ENCODE assay signal across 26 mouse cellular contexts in genomic region chr9:30131626-30132025, GRCm38 (mm10).
DNase-seq lines count a peak whose midpoint lies in the region; ATAC-seq and TF ChIP-seq lines count a peak whose summit lies in the region.
"Had no signal": no experiment of that assay in that cellular context is flagged by ENCODE, and none has a peak within 500 bp of the region (broad histone marks: within the 10 kb centered on the region; RNA-seq: fewer than 3 reads in every experiment).

No protein-coding gene starts in this region.

- H3K27ac ChIP-seq in kidney, adult 2 months (ENCODE audit: insufficient read depth, low read depth, low read length), result no peak overlapping the region
- no peak overlapping the region for H3K27ac ChIP-seq in lung, embryonic 14.5 days (ENCODE audit: low read depth)
- H3K27ac ChIP-seq in thymus, adult 2 months (ENCODE audit: control insufficient read depth, insufficient read depth, low read length), result no peak overlapping the region
- H3K27ac ChIP-seq: embryonic facial prominence, embryonic 12.5 days; embryonic facial prominence, embryonic 15.5 days; gastrocnemius, adult 2 months; heart, adult 2 months; heart, embryonic 10.5 days; heart, embryonic 13.5 days; hindbrain, embryonic 14.5 days had no signal

- TF ChIP-seq CTCF in kidney, adult 2 months (conservative IDR thresholded peaks at IDR 0.05; ENCODE audit: insufficient read depth, insufficient read length, low read depth, low read length), result no peak
- no peak for TF ChIP-seq CTCF in lung, embryonic 14.5 days (IDR thresholded peaks at IDR 0.05; ENCODE audit: low read depth)
- TF ChIP-seq CTCF in lung, adult 2 months (IDR thresholded peaks at IDR 0.05; ENCODE audit: insufficient read depth, low read length), result no peak
- no peak for TF ChIP-seq CTCF in thymus, adult 2 months (IDR thresholded peaks at IDR 0.05; ENCODE audit: borderline replicate concordance, control insufficient read depth, extremely low read depth, insufficient read depth, low read length, poor library complexity)

- H3K36me3 ChIP-seq in kidney, adult 2 months (ENCODE audit: control insufficient read depth, insufficient read depth, low read length), result no peaks in the 10 kb centered on the region
- no peaks in the 10 kb centered on the region for H3K36me3 ChIP-seq in lung, embryonic 14.5 days (ENCODE audit: insufficient read depth)
- H3K36me3 ChIP-seq in thymus, adult 2 months (ENCODE audit: control insufficient read depth, insufficient read depth, low read length), result no peaks in the 10 kb centered on the region
- H3K36me3 ChIP-seq: embryonic facial prominence, embryonic 12.5 days; embryonic facial prominence, embryonic 15.5 days; heart, embryonic 10.5 days; heart, embryonic 13.5 days had no signal

- DNase-seq in kidney, postnatal 10 days, result peak; percentile 55
- no peak for DNase-seq in kidney, adult 2 months
- peak; percentile 60 for DNase-seq in lung, embryonic 14.5 days
- DNase-seq in lung, postnatal 36 days, result no peak
- peak; percentile 20 for DNase-seq in lung, postnatal 14 days
- DNase-seq in lung, adult 2 months, result no peak
- DNase-seq in thymus, adult 2 months, result no peak
- DNase-seq: adrenal gland, adult 2 months; adrenal gland, postnatal 14 days; cerebellum, adult 11 months; cerebellum, adult 2 months; cerebellum, adult 9-11 months; cerebellum, postnatal 25 days; forebrain, postnatal 0 days; gastrocnemius, adult 2 months; gastrocnemius, postnatal 14 days; heart, adult 2 months; heart, postnatal 14 days; heart, postnatal 4 days had no signal

- WGBS in kidney, adult 2 months, result 57% methylated on average over 2 of the region's 2 CpGs
- WGBS in lung, embryonic 14.5 days, result 65% methylated on average over 2 of the region's 2 CpGs
- 68% methylated on average over 2 of the region's 2 CpGs for WGBS in lung, adult 2 months
- 94% methylated on average over 2 of the region's 2 CpGs for WGBS in thymus, adult 2 months

- H3K4me3 ChIP-seq in kidney, adult 2 months (ENCODE audit: insufficient read depth, low read depth, low read length), result no peak overlapping the region
- no peak overlapping the region for H3K4me3 ChIP-seq in lung, embryonic 14.5 days (ENCODE audit: low read depth, low read length)
- no peak overlapping the region for H3K4me3 ChIP-seq in lung, adult 2 months (replicated peaks; ENCODE audit: extremely low read depth, low read depth, low read length)
- no peak overlapping the region for H3K4me3 ChIP-seq in thymus, adult 2 months (ENCODE audit: control insufficient read depth, insufficient read depth, low read length)
- H3K4me3 ChIP-seq: embryonic facial prominence, embryonic 12.5 days; embryonic facial prominence, embryonic 15.5 days; gastrocnemius, adult 2 months; heart, adult 2 months; heart, embryonic 10.5 days; heart, embryonic 13.5 days had no signal

- H3K4me1 ChIP-seq in kidney, adult 2 months (ENCODE audit: control insufficient read depth, insufficient read depth, low read length), result no peaks in the 10 kb centered on the region
- H3K4me1 ChIP-seq in lung, embryonic 14.5 days (ENCODE audit: insufficient read depth), result no peaks in the 10 kb centered on the region
- H3K4me1 ChIP-seq in lung, adult 2 months (ENCODE audit: control insufficient read depth, insufficient read depth, low read length), result no peaks in the 10 kb centered on the region
- no peaks in the 10 kb centered on the region for H3K4me1 ChIP-seq in thymus, adult 2 months (replicated peaks; ENCODE audit: control insufficient read depth, insufficient read depth, low read length)
- H3K4me1 ChIP-seq: embryonic facial prominence, embryonic 12.5 days; embryonic facial prominence, embryonic 15.5 days; heart, embryonic 10.5 days had no signal

- H3K9me3 ChIP-seq in lung, embryonic 14.5 days (ENCODE audit: low read depth, low read length), result no peaks in the 10 kb centered on the region
- H3K9me3 ChIP-seq: embryonic facial prominence, embryonic 12.5 days; embryonic facial prominence, embryonic 15.5 days; heart, embryonic 10.5 days; heart, embryonic 13.5 days had no signal

- no peaks in the 10 kb centered on the region; the same call in 1 of the 2 replicates for H3K27me3 ChIP-seq in kidney, adult 2 months (replicated peaks; ENCODE audit: control insufficient read depth, insufficient read depth, low read length)
- H3K27me3 ChIP-seq in lung, embryonic 14.5 days (ENCODE audit: insufficient read depth, low read length), result no peaks in the 10 kb centered on the region
- no peaks in the 10 kb centered on the region for H3K27me3 ChIP-seq in thymus, adult 2 months (ENCODE audit: control insufficient read depth, insufficient read depth, low read length)
- H3K27me3 ChIP-seq: embryonic facial prominence, embryonic 12.5 days; embryonic facial prominence, embryonic 15.5 days had no signal

- no peak for TF ChIP-seq POLR2A in kidney, adult 2 months (IDR thresholded peaks at IDR 0.05; ENCODE audit: low read depth, low read length)
- TF ChIP-seq POLR2A in lung, adult 2 months (IDR thresholded peaks at IDR 0.05; ENCODE audit: borderline replicate concordance, extremely low read depth, low read depth, low read length), result no peak
- TF ChIP-seq POLR2A in thymus, adult 2 months (IDR thresholded peaks at IDR 0.05; ENCODE audit: control insufficient read depth, extremely low read depth, insufficient read depth, low read length, poor library complexity), result no peak

- H3K4me2 ChIP-seq in lung, embryonic 14.5 days, result no peak overlapping the region
- H3K4me2 ChIP-seq: embryonic facial prominence, embryonic 12.5 days; embryonic facial prominence, embryonic 15.5 days; heart, embryonic 13.5 days; hindbrain, embryonic 14.5 days had no signal

- no peak overlapping the region for H3K9ac ChIP-seq in lung, embryonic 14.5 days
- H3K9ac ChIP-seq: embryonic facial prominence, embryonic 12.5 days; embryonic facial prominence, embryonic 15.5 days; forebrain, postnatal 0 days; heart, embryonic 13.5 days; hindbrain, embryonic 14.5 days had no signal

- ATAC-seq in lung, embryonic 14.5 days (ENCODE audit: insufficient read depth), result no peak
- ATAC-seq: CD4-positive, CD25-positive, alpha-beta regulatory T cell, adult 4 months; forebrain, embryonic 14.5 days; forebrain, postnatal 0 days had no signal

Comparison
In these comparisons a context has a peak if more than half of its experiments do, and no peak if none do; other contexts are left out.
1. DNase-seq: peak in kidney, postnatal 10 days (single experiment), lung, embryonic 14.5 days (single experiment) and lung, postnatal 14 days (single experiment); none in kidney, adult 2 months (single experiment), lung, postnatal 36 days (single experiment), lung, adult 2 months (single experiment) and thymus, adult 2 months (single experiment).